25 mouse cellular contexts compared by ENCODE assay signal in the genomic region with DNA sequence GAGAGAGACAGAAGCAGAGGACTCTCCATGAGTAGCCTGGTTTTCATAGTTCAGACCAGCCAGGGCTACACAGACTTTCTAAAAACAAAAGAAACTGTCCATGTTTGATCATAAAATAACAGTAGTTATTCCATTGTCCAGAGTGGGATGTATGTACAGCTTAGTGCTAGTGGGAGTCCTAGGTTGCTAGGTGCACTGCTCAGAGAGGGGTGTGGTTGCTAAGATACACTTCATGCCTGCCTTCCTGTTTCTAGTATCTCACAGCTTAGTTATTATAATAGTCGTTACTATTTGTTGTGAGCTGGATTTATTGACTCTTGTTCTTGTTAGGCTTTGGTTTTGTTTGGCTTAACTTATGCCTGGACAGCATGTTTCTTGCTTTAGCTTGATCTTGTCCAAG. TPM values are rescaled to one million over a fixed set of nuclear protein-coding genes. Genes with fewer than 3 reads are reported as not detected.
DNase-seq lines count a peak whose midpoint lies in the region; ATAC-seq and TF ChIP-seq lines count a peak whose summit lies in the region.
"Had no signal": no experiment of that assay in that cellular context is flagged by ENCODE, and none has a peak within 500 bp of the region (broad histone marks: within the 10 kb centered on the region; RNA-seq: fewer than 3 reads in every experiment).

No protein-coding gene starts in this region.

- H3K4me3 ChIP-seq in forebrain, embryonic 13.5 days: no peak overlapping the region
- H3K4me3 ChIP-seq in forebrain, embryonic 12.5 days (replicated peaks): no peak overlapping the region
- H3K4me3 ChIP-seq in forebrain, postnatal 0 days (ENCODE audit: low read depth, low read length): no peak overlapping the region
- no peak overlapping the region for H3K4me3 ChIP-seq in forebrain, embryonic 14.5 days (ENCODE audit: low read depth, low read length)
- H3K4me3 ChIP-seq in MEL (ENCODE audit: control insufficient read depth in 1 of 2, insufficient read depth in 1 of 2, low read depth in 2 of 2, low read length in 2 of 2): no peak overlapping the region
- H3K4me3 ChIP-seq: embryonic facial prominence, embryonic 10.5 days; embryonic facial prominence, embryonic 12.5 days; erythroblast, embryonic 14.5 days; forebrain, embryonic 10.5 days had no signal

- TF ChIP-seq POLR2A in MEL (IDR thresholded peaks at IDR 0.05; ENCODE audit: control insufficient read depth in 1 of 2, insufficient read depth in 1 of 2, low read depth in 1 of 2, low read length in 2 of 2, poor library complexity in 1 of 2): no peak

- no peak for TF ChIP-seq RAD21 in MEL (IDR thresholded peaks at IDR 0.05; ENCODE audit: low read depth, low read length)

- no peak for TF ChIP-seq EP300 in MEL (IDR thresholded peaks at IDR 0.05; ENCODE audit: low read depth in 1 of 2, low read length in 2 of 2)

- 0 out of 2 replicates have a peak, but pooled peaks have one; percentile 24 for ATAC-seq in forebrain, embryonic 13.5 days
- ATAC-seq in forebrain, embryonic 12.5 days (ENCODE audit: low FRiP score): no peak
- peak; percentile 53 for ATAC-seq in forebrain, postnatal 0 days
- no peak for ATAC-seq in forebrain, embryonic 14.5 days
- ATAC-seq: CD4-positive, CD25-positive, alpha-beta regulatory T cell, adult 4 months had no signal

- H3K36me3 ChIP-seq in forebrain, embryonic 13.5 days (ENCODE audit: poor library complexity, severe bottlenecking): peaks cover 35% of the 10 kb centered on the region
- H3K36me3 ChIP-seq in forebrain, embryonic 12.5 days (replicated peaks): peaks cover 32% of the 10 kb centered on the region
- H3K36me3 ChIP-seq in forebrain, postnatal 0 days (ENCODE audit: insufficient read depth): peaks cover 26% of the 10 kb centered on the region
- H3K36me3 ChIP-seq in forebrain, embryonic 14.5 days (ENCODE audit: control insufficient read depth, insufficient read depth, low read length): peaks cover 32% of the 10 kb centered on the region
- H3K36me3 ChIP-seq in MEL (ENCODE audit: control insufficient read depth in 1 of 2, insufficient read depth in 2 of 2, low read length in 2 of 2): peaks cover 2 to 4% of the 10 kb centered on the region in 2 experiments; a peak in 3 of 4 replicates

- H3K27me3 ChIP-seq in forebrain, embryonic 13.5 days: no peaks in the 10 kb centered on the region
- H3K27me3 ChIP-seq in forebrain, embryonic 12.5 days: no peaks in the 10 kb centered on the region
- H3K27me3 ChIP-seq in forebrain, postnatal 0 days (ENCODE audit: insufficient read depth, low read length): no peaks in the 10 kb centered on the region
- no peaks in the 10 kb centered on the region for H3K27me3 ChIP-seq in forebrain, embryonic 14.5 days (replicated peaks; ENCODE audit: control insufficient read depth, insufficient read depth, low read length)
- H3K27me3 ChIP-seq in MEL (ENCODE audit: control insufficient read depth in 1 of 2, insufficient read depth in 2 of 2, low read length in 2 of 2): no peaks in the 10 kb centered on the region
- H3K27me3 ChIP-seq: CH12.LX; embryonic facial prominence, embryonic 12.5 days had no signal

- DNase-seq in forebrain, postnatal 0 days: no peak
- DNase-seq in forebrain, embryonic 14.5 days (ENCODE audit: low spot score): no peak
- peak; percentile 53 for DNase-seq in MEL (ENCODE audit: low read depth, low spot score)
- peak; percentile 24 for DNase-seq in brain, adult 2 months (ENCODE audit: low read depth, low spot score)
- DNase-seq in Muller cell, postnatal 12 days (ENCODE audit: inconsistent ontology term): no peak
- DNase-seq in layer of hippocampus, adult 9-11 months: no peak
- DNase-seq: adrenal gland, adult 2 months; adrenal gland, postnatal 10 days; adrenal gland, postnatal 25 days; B cell, adult 2 months; cerebellum, adult 11-12 months; cerebellum, adult 2 months; cerebellum, adult 9-10 months; cerebellum, postnatal 10 days; cerebellum, postnatal 25 days had no signal

- no peak overlapping the region for H3K9ac ChIP-seq in forebrain, embryonic 13.5 days
- H3K9ac ChIP-seq in forebrain, embryonic 12.5 days: no peak overlapping the region
- H3K9ac ChIP-seq in forebrain, postnatal 0 days: no peak overlapping the region
- no peak overlapping the region for H3K9ac ChIP-seq in forebrain, embryonic 14.5 days (ENCODE audit: low read length)
- H3K9ac ChIP-seq in MEL (ENCODE audit: control insufficient read depth, low read depth, low read length, poor library complexity, severe bottlenecking): no peak overlapping the region
- H3K9ac ChIP-seq: embryonic facial prominence, embryonic 12.5 days had no signal

- no peak overlapping the region for H3K27ac ChIP-seq in forebrain, embryonic 13.5 days
- no peak overlapping the region for H3K27ac ChIP-seq in forebrain, embryonic 12.5 days
- no peak overlapping the region for H3K27ac ChIP-seq in forebrain, postnatal 0 days (ENCODE audit: low read depth, low read length)
- H3K27ac ChIP-seq in forebrain, embryonic 14.5 days (ENCODE audit: low read depth, low read length): no peak overlapping the region
- no peak overlapping the region for H3K27ac ChIP-seq in MEL (ENCODE audit: control insufficient read depth, low read depth, low read length)
- H3K27ac ChIP-seq: embryonic facial prominence, embryonic 10.5 days; embryonic facial prominence, embryonic 12.5 days; forebrain, embryonic 10.5 days had no signal

- H3K79me2 ChIP-seq in MEL (ENCODE audit: control insufficient read depth, insufficient read depth, low read length, poor library complexity): no peaks in the 10 kb centered on the region

- WGBS in forebrain, embryonic 13.5 days: 63% methylated on average over 1 of the region's 1 CpGs
- 60% methylated on average over 1 of the region's 1 CpGs for WGBS in forebrain, embryonic 12.5 days
- 46% methylated on average over 1 of the region's 1 CpGs for WGBS in forebrain, postnatal 0 days
- 59% methylated on average over 1 of the region's 1 CpGs for WGBS in forebrain, embryonic 14.5 days

- no peak overlapping the region for H3K4me2 ChIP-seq in forebrain, embryonic 13.5 days
- H3K4me2 ChIP-seq in forebrain, embryonic 12.5 days: no peak overlapping the region
- no peak overlapping the region for H3K4me2 ChIP-seq in forebrain, postnatal 0 days (ENCODE audit: low read depth)
- no peak overlapping the region for H3K4me2 ChIP-seq in forebrain, embryonic 14.5 days (ENCODE audit: low read length)
- H3K4me2 ChIP-seq: embryonic facial prominence, embryonic 12.5 days had no signal

- no peaks in the 10 kb centered on the region for H3K4me1 ChIP-seq in forebrain, embryonic 13.5 days
- no peaks in the 10 kb centered on the region for H3K4me1 ChIP-seq in forebrain, embryonic 12.5 days
- no peaks in the 10 kb centered on the region for H3K4me1 ChIP-seq in forebrain, postnatal 0 days (ENCODE audit: insufficient read depth)
- H3K4me1 ChIP-seq in forebrain, embryonic 14.5 days (ENCODE audit: control insufficient read depth, insufficient read depth, low read length): no peaks in the 10 kb centered on the region
- H3K4me1 ChIP-seq in MEL (ENCODE audit: control insufficient read depth in 1 of 2, insufficient read depth in 2 of 2, low read length in 2 of 2): peaks cover 0 to 8% of the 10 kb centered on the region in 2 experiments; a peak in 2 of 4 replicates
- H3K4me1 ChIP-seq: embryonic facial prominence, embryonic 10.5 days; embryonic facial prominence, embryonic 12.5 days; forebrain, embryonic 10.5 days had no signal

- TF ChIP-seq CTCF in forebrain, postnatal 0 days (IDR thresholded peaks at IDR 0.05; ENCODE audit: low read depth): no peak
- TF ChIP-seq CTCF in MEL (IDR thresholded peaks at IDR 0.05 in 2 of 3, conservative IDR thresholded peaks at IDR 0.05 in 1 of 3; ENCODE audit: control insufficient read depth in 1 of 3, insufficient read depth in 1 of 3, low read depth in 2 of 3, low read length in 3 of 3, poor library complexity in 1 of 3, severe bottlenecking in 1 of 3): no peak

- H3K9me3 ChIP-seq in forebrain, embryonic 13.5 days (replicated peaks): no peaks in the 10 kb centered on the region
- no peaks in the 10 kb centered on the region for H3K9me3 ChIP-seq in forebrain, embryonic 12.5 days
- no peaks in the 10 kb centered on the region for H3K9me3 ChIP-seq in forebrain, postnatal 0 days (ENCODE audit: low read length)
- no peaks in the 10 kb centered on the region for H3K9me3 ChIP-seq in forebrain, embryonic 14.5 days (replicated peaks; ENCODE audit: control insufficient read depth, low read length)
- no peaks in the 10 kb centered on the region for H3K9me3 ChIP-seq in MEL (replicated peaks; ENCODE audit: insufficient read depth, low read length)
- H3K9me3 ChIP-seq: embryonic facial prominence, embryonic 10.5 days; embryonic facial prominence, embryonic 12.5 days; forebrain, embryonic 10.5 days; G1E had no signal

RNA-seq across cellular contexts. Expression of a gene that starts 16.7 kb away (rescaled TPM):
- 75.3 TPM in 2 replicates for polyA plus RNA-seq in forebrain, embryonic 13.5 days (2015; fragmentation: Nextera tagmentation; extraction: Ambion mirVana)
- polyA plus RNA-seq in forebrain, embryonic 12.5 days (2016; fragmentation: Nextera tagmentation; extraction: Ambion mirVana): 60.9 and 74.3 TPM in 2 replicates
- total RNA-seq in forebrain, postnatal 0 days (2014; rRNA removed): 71.7 and 72.7 TPM in 2 replicates
- 58.0 and 60.3 TPM in 2 replicates for polyA plus RNA-seq in forebrain, postnatal 0 days (2015; fragmentation: Nextera tagmentation; extraction: Ambion mirVana)
- 64.8 and 74.4 TPM in 2 replicates for polyA plus RNA-seq in forebrain, embryonic 14.5 days (2014; fragmentation: Nextera tagmentation; extraction: Ambion mirVana)
- total RNA-seq in MEL (2012; rRNA removed): 42.0 and 46.5 TPM in 2 replicates
- polyA plus RNA-seq in MEL (2012; ENCODE audit: insufficient read depth in 1 of 2, insufficient read length in 2 of 2, low read depth in 1 of 2, low replicate concordance in 2 of 2, missing spikeins in 1 of 2): 10 to 100 TPM in 1 of 2 experiments, not detected in 1; 79.6 TPM

RNA-seq across cellular contexts. Expression of a gene that starts 24.2 kb away (rescaled TPM):
- polyA plus RNA-seq in forebrain, embryonic 13.5 days (2015; fragmentation: Nextera tagmentation; extraction: Ambion mirVana): 1.8 and 3.3 TPM in 2 replicates
- 2.0 and 2.8 TPM in 2 replicates for polyA plus RNA-seq in forebrain, embryonic 12.5 days (2016; fragmentation: Nextera tagmentation; extraction: Ambion mirVana)
- total RNA-seq in forebrain, postnatal 0 days (2014; rRNA removed): 20.3 and 20.9 TPM in 2 replicates
- polyA plus RNA-seq in forebrain, postnatal 0 days (2015; fragmentation: Nextera tagmentation; extraction: Ambion mirVana): 5.9 and 8.7 TPM in 2 replicates
- polyA plus RNA-seq in forebrain, embryonic 14.5 days (2014; fragmentation: Nextera tagmentation; extraction: Ambion mirVana): 1.3 and 4.1 TPM in 2 replicates
- total RNA-seq in MEL (2012; rRNA removed): 0.07 and 0.15 TPM in 2 replicates
- polyA plus RNA-seq in MEL (2012; ENCODE audit: insufficient read depth in 1 of 2, insufficient read length in 2 of 2, low read depth in 1 of 2, low replicate concordance in 2 of 2, missing spikeins in 1 of 2): under 1 TPM in 1 of 2 experiments, not detected in 1; 0.33 TPM
- total RNA-seq: CH12.LX, G1E had no signal

RNA-seq across cellular contexts. Expression of a gene that starts 29.8 kb away (rescaled TPM):
- polyA plus RNA-seq in forebrain, embryonic 13.5 days (2015; fragmentation: Nextera tagmentation; extraction: Ambion mirVana): 970 and 989 TPM in 2 replicates
- 834 and 882 TPM in 2 replicates for polyA plus RNA-seq in forebrain, embryonic 12.5 days (2016; fragmentation: Nextera tagmentation; extraction: Ambion mirVana)
- 958 and 994 TPM in 2 replicates for total RNA-seq in forebrain, postnatal 0 days (2014; rRNA removed)
- polyA plus RNA-seq in forebrain, postnatal 0 days (2015; fragmentation: Nextera tagmentation; extraction: Ambion mirVana): 1,434 and 1,486 TPM in 2 replicates
- polyA plus RNA-seq in forebrain, embryonic 14.5 days (2014; fragmentation: Nextera tagmentation; extraction: Ambion mirVana): 1,206 and 1,335 TPM in 2 replicates
- total RNA-seq in MEL (2012; rRNA removed): 185 and 199 TPM in 2 replicates
- polyA plus RNA-seq in MEL (2012; ENCODE audit: insufficient read depth in 1 of 2, insufficient read length in 2 of 2, low read depth in 1 of 2, low replicate concordance in 2 of 2, missing spikeins in 1 of 2): 1,000 to 10,000 TPM in 1 of 2 experiments, 100 to 1,000 TPM in 1; 312 to 1,810 TPM

RNA-seq across cellular contexts. Expression of a gene that starts 46.3 kb away (rescaled TPM):
- polyA plus RNA-seq in forebrain, embryonic 13.5 days (2015; fragmentation: Nextera tagmentation; extraction: Ambion mirVana): 21.1 and 23.9 TPM in 2 replicates
- 18.9 and 22.5 TPM in 2 replicates for polyA plus RNA-seq in forebrain, embryonic 12.5 days (2016; fragmentation: Nextera tagmentation; extraction: Ambion mirVana)
- 3.7 and 6.5 TPM in 2 replicates for total RNA-seq in forebrain, postnatal 0 days (2014; rRNA removed)
- 6.0 and 6.2 TPM in 2 replicates for polyA plus RNA-seq in forebrain, postnatal 0 days (2015; fragmentation: Nextera tagmentation; extraction: Ambion mirVana)
- 18.2 and 24.8 TPM in 2 replicates for polyA plus RNA-seq in forebrain, embryonic 14.5 days (2014; fragmentation: Nextera tagmentation; extraction: Ambion mirVana)
- total RNA-seq in MEL (2012; rRNA removed): 38.6 and 52.2 TPM in 2 replicates
- polyA plus RNA-seq in MEL (2012; ENCODE audit: insufficient read depth in 1 of 2, insufficient read length in 2 of 2, low read depth in 1 of 2, low replicate concordance in 2 of 2, missing spikeins in 1 of 2): 10 to 100 TPM in 1 of 2 experiments, not detected in 1; 37.1 TPM

RNA-seq across cellular contexts. Expression of a gene that starts 46.3 kb away (rescaled TPM):
- 0.32 TPM in 1 of 2 replicates, not detected in the other for polyA plus RNA-seq in forebrain, embryonic 13.5 days (2015; fragmentation: Nextera tagmentation; extraction: Ambion mirVana)
- polyA plus RNA-seq in forebrain, embryonic 12.5 days (2016; fragmentation: Nextera tagmentation; extraction: Ambion mirVana): not detected in 2 replicates
- not detected in 2 replicates for total RNA-seq in forebrain, postnatal 0 days (2014; rRNA removed)
- polyA plus RNA-seq in forebrain, postnatal 0 days (2015; fragmentation: Nextera tagmentation; extraction: Ambion mirVana): not detected in 2 replicates
- 0.17 TPM in 1 of 2 replicates, not detected in the other for polyA plus RNA-seq in forebrain, embryonic 14.5 days (2014; fragmentation: Nextera tagmentation; extraction: Ambion mirVana)
- total RNA-seq in MEL (2012; rRNA removed): not detected in 2 replicates
- not detected for polyA plus RNA-seq in MEL (2012; ENCODE audit: insufficient read depth in 1 of 2, insufficient read length in 2 of 2, low read depth in 1 of 2, low replicate concordance in 2 of 2, missing spikeins in 1 of 2)
- total RNA-seq: adrenal gland, adult 2 months; adrenal gland, postnatal 10 days; adrenal gland, postnatal 25 days; CH12.LX; G1E had no signal
- polyA plus RNA-seq: adrenal gland, adult 2 months; CD4-positive, CD25-positive, alpha-beta regulatory T cell, adult 4 months; cerebellum, adult 2 months; cortical plate, adult 2 months; embryonic facial prominence, embryonic 12.5 days; erythroblast, embryonic 14.5 days; forebrain, embryonic 10.5 days; G1E had no signal

Comparison
In these comparisons a context has a peak if more than half of its experiments do, and no peak if none do; other contexts are left out.
1. ATAC-seq: peak in forebrain, embryonic 13.5 days (single experiment) and forebrain, postnatal 0 days (single experiment); none in forebrain, embryonic 12.5 days (single experiment) and forebrain, embryonic 14.5 days (single experiment).
2. DNase-seq: peak in MEL (single experiment) and brain, adult 2 months (single experiment); none in forebrain, postnatal 0 days (single experiment), forebrain, embryonic 14.5 days (single experiment), Muller cell, postnatal 12 days (single experiment) and layer of hippocampus, adult 9-11 months (single experiment).